Mouse (Mus musculus): ENCODE measurements around the gene Fryl.

Gene Fryl

GRCm38 (mm10) chr5:73114878-73115277 lies 141.5 kb downstream of the Fryl start:
- DNase-seq (ENCODE audit: low spot score in 2 of 2) = no peak

- no peak for DNase-seq (ENCODE audit: low spot score in 2 of 2)
Measured at GRCm38 (mm10) chr5:73112331-73112730, 144.1 kb downstream of the Fryl start.

- no peak for DNase-seq (ENCODE audit: low spot score in 2 of 2)
Measured at GRCm38 (mm10) chr5:73103657-73104056, 152.8 kb downstream of the Fryl start.

- DNase-seq (ENCODE audit: low spot score in 2 of 2) = no peak
Measured at GRCm38 (mm10) chr5:73102342-73102989, 154.0 kb downstream of the Fryl start.

- DNase-seq (ENCODE audit: low spot score in 2 of 2) = no peak
Measured at GRCm38 (mm10) chr5:73092236-73092635, 164.2 kb downstream of the Fryl start.

- no peak for DNase-seq (ENCODE audit: low spot score in 2 of 2)
Measured at GRCm38 (mm10) chr5:73089158-73089557, 167.3 kb downstream of the Fryl start.

- no peak for DNase-seq (ENCODE audit: low spot score in 2 of 2)
Measured at GRCm38 (mm10) chr5:73081496-73081895, 174.9 kb downstream of the Fryl start.

- no peak for DNase-seq (ENCODE audit: low spot score in 2 of 2)
Measured at GRCm38 (mm10) chr5:73079801-73080200, 176.6 kb downstream of the Fryl start.

GRCm38 (mm10) chr5:73071319-73071718 lies 185.1 kb downstream of the Fryl start:
- peak; percentile 49 to 60 for DNase-seq (ENCODE audit: low spot score in 2 of 2)

- DNase-seq (ENCODE audit: low spot score in 2 of 2) = no peak
Measured at GRCm38 (mm10) chr5:73066946-73067345, 189.5 kb downstream of the Fryl start.

GRCm38 (mm10) chr5:73063768-73064669 lies 192.4 kb downstream of the Fryl start:
- DNase-seq (ENCODE audit: low spot score in 2 of 2) = no peak

GRCm38 (mm10) chr5:73061506-73062155 lies 194.8 kb downstream of the Fryl start:
- DNase-seq (ENCODE audit: low spot score in 2 of 2) = peak in 1 of 2 experiments; percentile 19

- DNase-seq (ENCODE audit: low spot score in 2 of 2) = no peak
Measured at GRCm38 (mm10) chr5:73056937-73057336, 199.5 kb downstream of the Fryl start.

GRCm38 (mm10) chr5:73056457-73056856 lies 200.0 kb downstream of the Fryl start:
- no peak for DNase-seq (ENCODE audit: low spot score in 2 of 2)

GRCm38 (mm10) chr5:73053933-73054332 lies 202.5 kb downstream of the Fryl start:
- no peak for DNase-seq (ENCODE audit: low spot score in 2 of 2)

GRCm38 (mm10) chr5:73047651-73048245 lies 208.7 kb downstream of the Fryl start:
- no peak for DNase-seq (ENCODE audit: low spot score in 2 of 2)

GRCm38 (mm10) chr5:73044055-73044454 lies 212.4 kb downstream of the Fryl start:
- DNase-seq (ENCODE audit: low spot score in 2 of 2) = no peak

- no peak for DNase-seq (ENCODE audit: low spot score in 2 of 2)
Measured at GRCm38 (mm10) chr5:73032481-73032880, 223.9 kb downstream of the Fryl start.

- no peak for DNase-seq (ENCODE audit: low spot score in 2 of 2)
Measured at GRCm38 (mm10) chr5:73028646-73029045, 227.8 kb downstream of the Fryl start.

- DNase-seq (ENCODE audit: low spot score in 2 of 2) = no peak
Measured at GRCm38 (mm10) chr5:73023801-73024200, 232.6 kb downstream of the Fryl start.

- no peak for DNase-seq (ENCODE audit: low spot score in 2 of 2)
Measured at GRCm38 (mm10) chr5:73014745-73015144, 241.7 kb downstream of the Fryl start.

Measured in right cerebral cortex, postnatal 36 days (tissue).